Mouse (Mus musculus) liver, adult 2 months (tissue): ENCODE results near the gene Fyb.

Experiments
- CTCF ChIP-seq: fragments of 200-500 bp; IDR thresholded peaks from 2 replicates; pipeline ENCODE4 v1.5.1; 2011; ENCODE audit warnings: low read depth, low read length, control low read depth
- POLR2A ChIP-seq: fragments of 200-500 bp; IDR thresholded peaks from 2 replicates; pipeline ENCODE4 v1.6.1; 2011; ENCODE audit warnings: low read length, control low read depth; ENCODE audit not compliant: insufficient read depth; ENCODE audit errors: extremely low read depth

GRCm38 (mm10) chr15:6555536-6555935, 32.9 kb downstream of the Fyb start:
- TF ChIP-seq CTCF (no peak), POLR2A (no peak)
